Mouse (Mus musculus): ENCODE results near the gene Cdh8. TPM values are rescaled to one million over a fixed set of nuclear protein-coding genes. Genes with fewer than 3 reads are reported as not detected.

The Cdh8 gene
- total RNA-seq (2021), result not detected
- long read RNA-seq, experiment 1, result 0 reads
- long read RNA-seq, experiment 2, result 0 reads

DNA sequence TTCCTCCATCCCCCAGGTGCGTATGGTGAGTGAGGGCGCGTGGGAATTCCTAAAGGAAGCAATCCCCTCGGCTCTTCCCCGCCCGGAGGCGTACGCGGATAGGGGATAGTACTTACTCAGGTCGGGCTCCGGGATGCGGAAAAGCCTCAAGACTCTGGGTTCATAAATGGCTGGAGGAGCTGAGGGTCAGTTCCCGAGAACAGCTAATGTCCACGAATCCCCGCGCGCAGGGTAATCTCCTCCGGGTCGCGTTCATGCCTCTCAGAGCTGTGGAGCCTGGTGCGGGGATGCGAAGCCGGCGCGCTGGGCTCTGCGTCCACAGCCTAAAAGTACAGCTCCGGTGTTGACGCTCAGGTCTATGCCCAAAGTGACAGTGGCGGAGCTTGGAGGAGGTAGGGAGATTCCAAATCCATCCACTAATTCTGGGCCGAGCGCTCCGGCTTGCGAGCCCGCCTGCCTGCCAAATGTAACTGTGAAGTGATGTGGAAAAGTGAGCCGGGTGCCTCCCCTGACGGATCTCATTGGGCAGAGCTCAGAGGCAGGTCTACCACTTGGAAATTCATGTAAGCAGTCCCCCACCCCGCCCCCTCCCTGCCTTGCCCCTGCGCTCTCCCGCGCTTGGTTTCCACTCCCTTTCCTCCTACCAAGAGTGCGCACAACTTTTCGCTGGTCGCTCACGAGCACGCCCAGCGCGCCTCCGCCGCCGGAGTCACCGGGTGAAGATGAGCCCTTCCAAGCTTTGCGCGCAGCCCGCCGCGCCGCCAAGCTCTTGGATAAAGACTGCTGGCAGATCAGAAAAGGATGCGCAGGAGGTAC lies at the start of gene Cdh8:
Cdh8 (minus strand) TSS at position 506 of the 816 bp plus-strand sequence.
- no peak for DNase-seq (ENCODE audit: low spot score)

DNA sequence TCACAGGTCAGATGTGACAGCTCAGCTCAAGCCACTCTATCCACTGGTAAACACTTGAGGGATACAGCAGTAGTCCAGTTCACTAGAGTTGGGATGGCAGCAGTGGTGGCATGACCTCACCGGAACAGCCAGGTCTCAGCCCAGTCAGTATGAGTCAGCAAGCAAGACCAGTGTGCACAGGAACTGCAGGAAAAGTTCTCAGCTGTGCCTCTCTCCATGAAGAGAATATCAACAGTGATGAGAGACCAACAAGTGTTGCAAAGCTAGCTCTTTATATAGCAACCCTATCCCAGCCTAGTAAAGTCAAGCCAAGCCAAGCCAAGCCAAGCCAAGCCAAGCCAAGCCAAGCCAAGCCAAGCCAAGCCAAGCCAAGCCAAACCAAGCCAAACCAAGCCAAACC lies 30.2 kb upstream of the Cdh8 start:
- no peak for DNase-seq (ENCODE audit: low spot score)

- no peak for DNase-seq (ENCODE audit: low spot score)
Observed at GRCm38 (mm10) chr8:99425901-99426300, 9.6 kb upstream of the Cdh8 start.

GRCm38 (mm10) chr8:99421516-99421915 lies 5.2 kb upstream of the Cdh8 start:
- no peak for DNase-seq (ENCODE audit: low spot score)

GRCm38 (mm10) chr8:99419726-99420125 lies 3.5 kb upstream of the Cdh8 start:
- DNase-seq (ENCODE audit: low spot score), result no peak

GRCm38 (mm10) chr8:99417456-99417855 lies 1.2 kb upstream of the Cdh8 start:
- DNase-seq (ENCODE audit: low spot score), result no peak

- DNase-seq (ENCODE audit: low spot score), result no peak
Observed at GRCm38 (mm10) chr8:99415076-99415965, 950 bp downstream of the Cdh8 start.

GRCm38 (mm10) chr8:99414483-99414921 lies 1.8 kb downstream of the Cdh8 start:
- DNase-seq (ENCODE audit: low spot score), result no peak

DNA sequence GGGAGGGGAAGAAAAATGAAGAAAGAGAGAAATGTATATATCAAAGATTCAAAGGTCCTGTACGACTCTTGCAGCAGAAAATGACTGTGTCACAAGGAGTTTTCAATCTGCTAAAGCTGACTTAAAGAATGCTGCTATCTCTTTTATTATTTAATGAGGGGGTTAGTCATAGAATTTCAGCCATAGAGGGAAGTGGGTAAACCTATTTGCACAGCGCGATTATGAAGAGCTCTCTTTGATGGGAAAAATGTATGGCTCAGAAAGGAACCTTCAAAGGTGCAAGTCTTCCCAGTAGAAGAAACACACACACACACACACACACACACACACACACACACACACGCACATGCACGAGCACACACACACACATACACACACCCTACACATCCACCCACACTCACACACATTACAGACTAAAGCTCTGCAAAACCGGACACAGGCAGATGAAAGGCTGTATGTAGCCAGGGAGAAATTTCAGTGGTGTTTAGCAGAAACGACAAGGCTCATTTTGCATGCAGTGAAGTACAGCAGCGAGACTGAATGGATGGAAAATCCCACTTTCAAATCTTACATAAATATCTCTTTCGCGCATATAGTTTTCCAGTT lies 2.3 kb downstream of the Cdh8 start:
- DNase-seq (ENCODE audit: low spot score), result no peak

DNA sequence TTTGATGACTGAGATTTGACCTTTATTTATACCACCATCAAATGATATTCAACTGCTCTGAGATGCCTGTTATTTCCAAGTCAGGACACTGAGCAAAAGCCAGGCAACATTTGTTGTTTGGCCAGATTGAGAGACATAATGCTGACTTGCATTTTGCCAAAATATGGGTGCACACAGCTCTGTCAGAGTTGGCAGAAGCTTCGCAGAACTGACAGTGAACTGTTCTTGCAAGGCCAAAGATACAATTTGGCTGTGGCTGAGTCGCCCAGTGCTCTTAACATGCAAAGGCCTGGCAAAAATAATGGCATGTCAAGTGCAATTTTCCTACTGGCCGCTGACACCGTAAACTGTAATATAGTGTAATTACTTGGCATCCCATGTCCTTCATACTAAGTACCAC lies 22.4 kb downstream of the Cdh8 start:
- DNase-seq (ENCODE audit: low spot score), result no peak

- no peak for DNase-seq (ENCODE audit: low spot score)
Observed at GRCm38 (mm10) chr8:99370104-99370503, 46.2 kb downstream of the Cdh8 start.

DNA sequence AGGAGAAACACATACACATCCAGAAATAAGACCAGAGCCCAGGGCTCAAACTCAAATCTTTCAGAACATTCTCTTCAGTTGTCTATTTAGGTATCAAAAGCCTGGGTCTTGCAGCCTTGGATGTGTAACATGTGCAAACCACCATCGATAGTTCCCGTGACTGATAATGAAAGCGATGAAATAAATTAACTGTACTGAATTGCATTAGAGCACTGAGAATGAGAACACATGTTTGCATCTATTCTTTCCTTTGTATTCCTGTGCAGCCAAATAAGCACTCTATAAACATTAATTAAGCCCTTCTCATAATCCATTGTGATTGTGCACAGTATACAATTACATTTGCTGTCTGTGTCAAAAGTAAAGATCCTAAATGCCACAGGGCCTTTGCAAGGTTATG lies 47.1 kb downstream of the Cdh8 start:
- no peak for DNase-seq (ENCODE audit: low spot score)

GRCm38 (mm10) chr8:99368449-99368848 lies 47.8 kb downstream of the Cdh8 start:
- DNase-seq (ENCODE audit: low spot score), result no peak

GRCm38 (mm10) chr8:99353923-99354322 lies 62.3 kb downstream of the Cdh8 start:
- DNase-seq (ENCODE audit: low spot score), result no peak

- DNase-seq (ENCODE audit: low spot score), result no peak
Observed at GRCm38 (mm10) chr8:99353221-99353620, 63.0 kb downstream of the Cdh8 start.

DNA sequence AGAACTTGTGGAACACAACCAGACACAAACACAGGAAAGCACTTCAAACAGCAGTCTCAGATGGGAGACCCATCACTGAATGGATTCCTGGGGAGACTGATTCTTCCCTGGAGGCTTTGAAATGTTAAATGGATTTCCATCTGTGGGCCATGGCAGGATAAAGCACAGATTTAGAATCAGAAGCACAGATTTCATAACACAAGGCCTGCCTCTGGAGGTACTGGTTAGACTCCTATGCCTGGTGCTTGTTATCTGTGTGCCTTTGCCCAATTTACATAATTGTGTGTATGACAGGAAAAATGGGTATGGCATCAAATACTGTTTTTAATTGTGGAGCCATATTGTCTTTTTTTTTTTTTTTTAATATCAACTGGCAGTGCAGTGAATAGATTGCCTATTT lies 66.8 kb downstream of the Cdh8 start:
- DNase-seq (ENCODE audit: low spot score), result no peak

DNA sequence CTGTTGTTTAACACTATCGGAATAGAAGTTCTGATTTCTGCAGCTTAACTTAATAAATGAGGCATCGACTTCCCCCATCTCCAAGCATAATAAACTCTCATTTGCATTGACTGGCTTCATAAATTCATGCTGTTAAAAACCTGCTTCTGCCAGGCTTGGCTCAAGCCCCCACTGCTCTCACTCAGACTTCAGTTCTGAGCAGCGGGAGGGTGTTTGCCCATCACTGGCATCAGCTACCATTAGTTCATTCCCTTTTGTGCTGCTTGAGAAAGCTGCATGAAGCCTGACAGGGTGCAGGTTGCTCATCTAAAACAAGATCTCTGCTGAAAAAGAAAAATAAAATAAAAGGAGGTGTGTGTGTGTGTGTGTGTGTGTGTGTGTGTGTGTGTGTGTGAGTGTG lies 67.7 kb downstream of the Cdh8 start:
- DNase-seq (ENCODE audit: low spot score), result no peak

- DNase-seq (ENCODE audit: low spot score), result no peak
Observed at GRCm38 (mm10) chr8:99339310-99339709, 77.0 kb downstream of the Cdh8 start.

- no peak for DNase-seq (ENCODE audit: low spot score)
Observed at GRCm38 (mm10) chr8:99327559-99327958, 88.7 kb downstream of the Cdh8 start.

- no peak for DNase-seq (ENCODE audit: low spot score)
Observed at GRCm38 (mm10) chr8:99314561-99314960, 101.7 kb downstream of the Cdh8 start.

GRCm38 (mm10) chr8:99304184-99304583 lies 112.1 kb downstream of the Cdh8 start:
- no peak for DNase-seq (ENCODE audit: low spot score)

DNA sequence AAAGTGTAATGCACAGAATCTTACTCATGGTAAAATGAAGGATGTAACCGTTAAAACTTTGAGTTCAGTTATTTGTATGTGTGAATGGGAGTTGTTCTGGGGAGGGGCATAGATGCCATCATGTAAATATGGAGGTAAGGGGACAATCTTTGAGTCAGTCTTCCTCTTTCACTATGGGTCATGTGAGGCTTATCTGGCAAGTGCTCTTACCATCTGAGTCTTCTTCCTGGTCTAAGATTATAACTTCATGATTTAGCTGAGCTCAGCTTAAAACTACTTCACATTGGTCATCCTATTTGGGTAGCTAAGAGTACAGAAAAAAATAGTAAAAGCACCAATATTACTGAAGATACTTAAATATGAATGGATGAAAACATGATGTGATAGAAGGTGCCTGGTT lies 126.1 kb downstream of the Cdh8 start:
- DNase-seq (ENCODE audit: low spot score), result no peak

All from gastrocnemius, adult 18-20 months (tissue).